Mouse (Mus musculus) bone marrow macrophage, adult 2 months (primary cell): ENCODE data around the gene Urb1.

Experiments used
- CTCF ChIP-seq: IDR thresholded peaks from 2 replicates; pipeline ENCODE4 v1.5.1; 2012; ENCODE audit warnings: low read depth, mild to moderate bottlenecking, low read length, moderate library complexity
- POLR2A ChIP-seq: IDR thresholded peaks from 2 replicates; pipeline ENCODE4 v1.6.1; 2012; ENCODE audit warnings: mild to moderate bottlenecking, low read depth, low read length, borderline replicate concordance

DNA sequence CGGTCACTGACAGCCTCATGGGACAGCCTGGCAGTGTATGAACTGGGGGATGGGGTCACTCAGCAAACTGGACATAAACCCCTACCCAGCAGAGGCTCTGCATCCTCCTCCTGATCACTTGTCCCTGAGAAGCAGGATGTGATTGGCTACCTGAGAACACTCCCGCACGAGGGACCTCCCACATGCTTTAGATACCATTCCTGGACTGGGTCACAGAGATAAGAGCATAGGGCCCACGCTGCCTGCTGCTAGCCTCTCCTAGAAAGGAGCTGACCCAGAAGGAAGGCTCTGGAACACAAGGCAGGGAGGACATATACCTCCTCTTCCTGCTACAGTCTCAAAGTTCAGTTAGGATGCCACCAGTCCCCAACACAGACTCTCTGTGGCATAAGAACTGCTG is 49.7 kb downstream of the Urb1 start:
- TF ChIP-seq POLR2A (no peak), CTCF (no peak)
